Mouse (Mus musculus) E14TG2a.4 (cell line): ENCODE results near the gene Aplp2.

Experiments
- CTCF ChIP-seq: conservative IDR thresholded peaks from 2 replicates; pipeline ENCODE4 v1.5.1; 2014; ENCODE audit warnings: low read length
- NANOG ChIP-seq: IDR thresholded peaks from 2 replicates; pipeline ENCODE4 v1.6.1; 2014; ENCODE audit warnings: borderline replicate concordance, low read length, mixed read lengths
- POU5F1 ChIP-seq: IDR thresholded peaks from 2 replicates; pipeline ENCODE4 v1.6.1; 2014; ENCODE audit warnings: low read length, borderline replicate concordance

- no peak for TF ChIP-seq CTCF
- no peak for TF ChIP-seq POU5F1
- TF ChIP-seq NANOG: no peak
Measured at GRCm38 (mm10) chr9:31145272-31145925, 66.2 kb downstream of the Aplp2 start.
